Mouse (Mus musculus): ENCODE measurements around the gene Fam209.
A peak's percentile ranks its signal among the peaks of the same experiment; 100 is the strongest.

Fam209 gene

DNA sequence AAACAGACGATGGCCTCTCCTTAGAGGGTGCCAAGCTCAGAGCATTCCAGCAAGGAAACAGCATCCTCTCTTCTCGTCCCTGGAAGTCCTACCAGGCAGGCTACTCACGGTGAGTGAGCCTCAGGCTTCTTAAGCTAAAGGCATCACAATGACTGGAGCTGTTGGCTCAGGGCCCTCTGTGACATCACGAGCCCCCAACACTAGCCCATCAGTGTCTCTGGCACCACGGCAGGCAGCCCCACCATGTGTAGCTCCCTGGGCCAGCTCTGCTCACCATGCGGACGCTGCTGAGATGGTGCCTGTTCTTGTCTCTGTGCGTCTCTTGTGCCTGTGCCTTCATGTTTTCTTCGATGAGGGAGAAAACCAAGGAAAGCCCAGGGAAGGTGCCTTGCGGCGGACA is at the start of gene Fam209:
Gene Fam209, plus strand, starts transcription at position 203 of the 400 bp plus-strand sequence.
- DNase-seq (ENCODE audit: low read depth, low spot score), result no peak

DNA sequence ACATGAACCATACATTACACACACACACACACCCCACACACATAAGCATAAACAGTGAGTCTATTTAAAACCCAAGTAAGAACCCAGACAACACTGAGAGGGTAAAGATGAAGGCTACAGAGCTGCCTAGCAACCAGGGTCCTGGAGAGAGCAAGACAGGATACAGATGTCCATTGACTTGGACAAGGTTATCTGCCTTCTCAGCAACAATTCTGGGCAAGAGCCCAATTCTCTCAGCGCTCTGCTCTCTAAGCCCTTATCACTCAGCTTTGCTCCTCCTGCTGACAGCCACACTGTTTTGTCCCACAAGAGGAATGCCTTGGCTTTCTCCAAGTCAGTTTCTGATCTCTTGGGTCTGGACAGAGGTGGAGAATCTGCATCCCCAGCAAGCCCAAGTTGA is 41.7 kb upstream of the Fam209 start:
- peak; percentile 37 for DNase-seq (ENCODE audit: low read depth, low spot score)

DNA sequence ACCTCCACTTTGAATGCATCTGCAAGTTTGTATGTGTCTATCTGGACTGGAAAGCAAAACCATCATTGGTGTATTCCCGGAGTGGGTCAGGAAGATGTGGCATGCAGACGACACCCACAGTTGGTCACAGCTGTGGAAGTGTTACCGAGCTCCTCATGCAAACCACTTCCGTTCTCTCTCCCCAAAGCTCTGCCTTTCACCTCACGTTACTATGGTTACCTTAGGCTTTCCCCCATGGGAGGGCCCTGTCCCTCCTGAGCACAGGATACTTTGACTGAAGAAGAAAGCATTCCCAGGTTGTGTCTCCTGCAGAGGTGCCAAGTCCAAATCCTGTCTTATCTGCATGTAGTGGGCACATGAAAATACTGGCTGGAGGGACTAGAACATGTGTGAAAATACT is 38.6 kb upstream of the Fam209 start:
- no peak for DNase-seq (ENCODE audit: low read depth, low spot score)

DNA sequence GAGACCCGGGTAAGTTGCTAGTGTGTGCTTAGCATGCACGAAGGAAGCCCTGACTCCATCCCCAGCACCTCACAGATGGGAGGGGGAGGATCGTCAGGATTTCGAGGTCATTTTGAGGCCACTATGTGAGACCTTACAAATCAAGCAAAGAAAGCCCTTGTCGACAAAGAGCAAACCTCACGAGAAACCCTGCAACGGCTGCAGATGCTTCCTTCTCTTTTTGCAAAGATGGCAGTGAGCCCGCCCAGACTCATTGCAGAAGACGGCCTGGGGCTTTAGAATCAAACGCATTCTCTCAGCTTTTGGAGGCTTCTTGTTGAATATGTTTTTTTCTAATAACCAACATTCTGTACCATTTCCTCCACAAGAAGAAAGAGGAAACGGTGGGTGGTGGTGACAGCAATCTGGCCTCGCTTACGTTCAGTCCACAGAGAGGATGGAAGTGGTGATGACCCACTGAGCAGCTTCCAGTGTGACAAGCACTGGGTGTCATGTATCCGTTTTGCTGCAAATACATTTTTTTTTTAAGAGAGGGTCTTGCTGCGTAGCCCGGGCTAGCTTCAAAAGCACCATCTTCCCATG is 34.9 kb upstream of the Fam209 start:
- DNase-seq (ENCODE audit: low read depth, low spot score), result no peak

DNA sequence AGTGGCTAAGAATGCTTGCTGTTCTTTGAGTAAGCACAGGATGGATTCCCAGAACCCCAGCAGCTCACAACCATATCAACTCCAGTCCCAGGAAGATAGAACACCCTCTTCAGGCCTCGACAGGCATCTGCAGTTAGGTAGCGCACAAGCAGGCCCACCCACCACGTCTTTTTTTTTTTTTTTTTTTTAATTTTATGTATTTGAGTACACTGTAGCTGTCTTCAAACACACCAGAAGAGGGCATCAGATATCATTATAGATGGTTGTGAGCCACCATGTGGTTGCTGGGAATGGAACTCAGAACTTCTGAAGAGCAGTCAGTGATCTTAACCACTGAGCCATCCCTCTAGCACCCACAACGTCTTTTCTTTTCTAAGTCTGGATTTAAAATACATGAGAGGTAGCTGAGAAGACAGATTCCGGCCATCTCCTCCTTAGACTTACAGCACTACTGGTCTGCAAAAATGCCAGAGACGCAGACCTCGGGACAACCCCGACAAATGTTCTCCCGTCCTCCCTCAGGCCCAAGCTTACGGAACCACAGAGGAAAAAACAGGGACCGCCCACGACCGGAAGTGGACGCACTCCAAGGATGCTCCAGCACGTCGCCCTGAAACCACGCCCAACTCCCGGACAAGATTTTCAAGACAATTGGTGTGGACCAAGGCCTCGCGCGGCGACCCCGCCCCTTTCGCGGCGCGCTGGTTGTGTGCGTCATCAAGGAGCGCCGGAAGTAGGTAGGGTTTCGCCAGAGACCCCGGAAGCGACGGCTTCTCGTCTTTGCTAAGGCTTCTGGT is 32.3 kb upstream of the Fam209 start, which contains the start of gene Rtf2:
Gene Rtf2, plus strand, starts transcription at position 714 of the 797 bp plus-strand sequence.
- DNase-seq (ENCODE audit: low read depth, low spot score), result peak; percentile 100

DNA sequence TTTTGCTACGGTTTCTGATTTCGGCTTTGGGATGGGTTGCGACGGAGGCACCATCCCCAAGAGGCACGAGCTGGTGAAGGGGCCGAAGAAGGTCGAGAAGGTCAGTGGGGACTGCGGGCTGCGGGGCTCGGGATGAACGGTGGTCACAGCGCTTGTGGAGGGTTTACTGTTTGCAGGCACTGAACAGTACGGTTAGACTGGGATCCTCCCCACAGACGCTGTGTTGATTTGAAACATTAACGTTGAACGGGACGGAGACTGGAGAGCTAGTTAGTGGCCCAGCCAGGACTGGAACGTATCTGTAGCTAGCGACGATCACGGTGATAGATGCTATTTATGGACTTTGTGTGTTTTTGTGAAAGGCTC is 31.7 kb upstream of the Fam209 start:
- DNase-seq (ENCODE audit: low read depth, low spot score), result no peak

DNA sequence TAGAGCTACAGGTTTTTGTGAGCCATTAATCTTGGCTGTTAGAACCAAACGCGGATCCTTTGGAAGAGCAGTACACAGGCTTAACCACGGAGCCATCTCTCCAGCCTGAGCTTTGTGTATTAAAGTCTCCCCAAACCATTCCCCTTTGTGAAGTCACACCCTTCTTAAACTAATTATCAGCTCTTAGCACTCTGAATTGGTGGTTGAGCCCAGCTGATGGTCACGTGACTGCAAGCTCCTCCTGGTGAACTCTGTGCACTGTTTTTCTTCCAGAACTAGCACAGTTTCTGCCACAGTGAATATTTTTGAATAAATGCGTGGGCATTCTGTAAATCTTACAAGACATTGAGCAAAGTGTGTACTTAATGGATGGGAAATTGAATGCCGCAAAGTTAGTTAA is 31.1 kb upstream of the Fam209 start:
- peak; percentile 8 for DNase-seq (ENCODE audit: low read depth, low spot score)

DNA sequence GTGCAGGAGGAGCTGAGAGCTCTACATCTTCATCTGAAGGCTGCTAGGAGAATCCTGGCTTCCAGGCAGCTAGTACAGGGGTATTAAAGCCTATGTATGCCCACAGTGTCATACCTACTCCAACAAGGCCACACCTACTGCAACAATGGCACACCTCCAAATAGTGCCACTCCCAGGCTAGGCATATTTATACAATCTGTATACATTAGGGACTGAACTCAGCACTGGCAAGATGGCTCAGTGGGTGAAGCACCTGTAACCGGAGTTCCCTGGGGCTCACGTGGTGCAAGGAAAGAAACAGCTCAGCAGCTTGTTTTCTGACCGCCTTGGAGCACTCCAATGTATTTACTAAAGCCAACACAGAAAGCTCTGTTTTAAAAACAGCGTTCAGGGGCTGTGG is 26.7 kb upstream of the Fam209 start:
- no peak for DNase-seq (ENCODE audit: low read depth, low spot score)

DNA sequence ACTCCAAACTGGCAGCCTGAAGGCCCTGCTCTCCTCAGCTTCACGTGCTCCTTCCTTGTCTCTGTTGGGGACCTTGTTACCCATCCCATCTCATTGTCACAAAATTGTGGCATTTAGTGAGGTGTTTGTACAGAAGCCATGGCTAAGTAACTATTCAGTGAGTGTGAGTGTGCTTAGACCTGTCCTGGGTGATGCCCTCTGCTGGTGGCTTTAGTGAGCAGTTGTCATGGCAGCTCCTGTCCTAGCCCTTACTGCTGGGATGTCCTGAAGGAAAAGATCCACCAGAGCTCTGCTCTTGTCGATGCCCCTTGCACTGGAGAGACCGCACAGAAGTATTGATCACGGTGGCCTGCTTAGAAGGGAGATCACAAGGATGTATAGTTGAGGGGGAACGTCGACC is 25.0 kb upstream of the Fam209 start:
- DNase-seq (ENCODE audit: low read depth, low spot score), result peak; percentile 32

DNA sequence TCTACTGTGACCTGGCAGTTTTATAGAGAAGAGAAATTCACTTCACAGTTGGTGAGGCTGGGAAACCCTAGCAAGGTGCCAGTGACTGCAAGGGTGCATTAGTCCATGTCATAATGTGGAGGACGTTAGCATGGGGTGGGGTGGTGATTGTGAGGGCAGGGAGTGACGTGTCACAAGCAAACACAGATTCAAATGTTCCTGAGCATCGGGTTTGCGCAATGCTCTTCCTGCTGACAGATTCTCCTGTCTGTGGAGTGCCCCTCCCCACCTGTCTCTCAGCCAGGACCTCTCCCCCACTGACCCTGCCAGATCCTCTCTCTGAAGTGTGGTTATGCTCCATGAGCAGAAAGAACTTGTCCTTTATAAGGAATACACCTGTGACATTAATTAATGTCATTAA is 24.0 kb upstream of the Fam209 start:
- DNase-seq (ENCODE audit: low read depth, low spot score), result no peak

DNA sequence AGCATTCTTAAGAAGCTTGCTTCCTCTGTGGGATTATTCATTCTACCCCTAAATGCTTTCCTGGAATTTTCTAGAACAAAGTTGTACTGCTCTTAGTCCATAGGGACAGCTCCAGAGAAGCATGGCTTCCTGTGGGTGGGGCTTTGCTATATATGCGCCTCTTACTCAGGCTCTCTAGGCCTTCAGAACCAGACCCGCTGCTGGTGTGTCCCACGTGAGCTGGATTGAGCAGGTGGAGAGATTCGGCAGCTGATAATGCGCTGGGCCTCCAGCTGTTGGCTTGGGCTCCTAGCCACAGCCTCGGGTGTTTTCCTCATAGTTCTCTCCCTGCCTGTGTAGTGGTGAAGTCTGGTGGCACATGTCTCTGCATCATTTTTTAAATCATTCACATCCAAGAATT is 21.7 kb upstream of the Fam209 start:
- DNase-seq (ENCODE audit: low read depth, low spot score), result no peak

DNA sequence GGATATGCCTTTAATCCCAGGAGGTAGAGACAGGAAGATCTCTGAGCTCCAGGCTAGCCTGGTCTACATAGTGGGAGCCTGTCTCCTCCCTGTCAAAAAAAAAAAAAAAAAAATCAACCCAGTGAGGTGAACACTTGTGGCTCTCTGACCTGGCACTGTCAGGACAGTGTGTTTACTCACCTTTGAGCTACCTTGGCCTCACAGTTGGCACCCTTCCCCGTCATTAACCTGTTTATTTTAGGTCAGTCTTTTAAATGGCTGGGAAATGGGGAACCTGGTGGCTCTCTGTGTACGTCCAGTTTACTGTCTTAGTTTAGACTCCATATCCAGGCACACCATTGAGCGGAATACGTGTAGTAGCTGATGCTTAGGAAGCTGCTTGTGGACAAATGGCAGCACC is 20.3 kb upstream of the Fam209 start:
- DNase-seq (ENCODE audit: low read depth, low spot score), result no peak

DNA sequence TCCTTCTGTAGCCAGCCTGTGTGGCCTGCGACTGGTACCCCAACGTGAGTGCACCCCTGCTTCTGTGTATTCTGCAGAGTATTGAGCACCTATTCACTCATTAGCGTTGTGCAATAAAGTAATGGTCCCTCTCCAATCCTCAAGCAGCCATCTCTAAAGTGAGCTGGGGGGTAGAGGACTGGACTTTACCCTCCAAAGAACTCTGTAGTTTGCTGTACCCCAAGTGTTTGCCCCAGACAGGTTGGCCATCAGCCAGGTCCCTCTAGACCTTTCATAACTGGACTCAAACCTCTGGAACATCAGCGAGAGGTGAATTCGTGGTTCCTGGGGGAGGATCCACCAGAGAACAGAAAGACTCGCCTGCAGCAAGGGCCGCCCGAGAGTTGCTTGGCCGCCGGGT is 19.9 kb upstream of the Fam209 start:
- DNase-seq (ENCODE audit: low read depth, low spot score), result no peak

DNA sequence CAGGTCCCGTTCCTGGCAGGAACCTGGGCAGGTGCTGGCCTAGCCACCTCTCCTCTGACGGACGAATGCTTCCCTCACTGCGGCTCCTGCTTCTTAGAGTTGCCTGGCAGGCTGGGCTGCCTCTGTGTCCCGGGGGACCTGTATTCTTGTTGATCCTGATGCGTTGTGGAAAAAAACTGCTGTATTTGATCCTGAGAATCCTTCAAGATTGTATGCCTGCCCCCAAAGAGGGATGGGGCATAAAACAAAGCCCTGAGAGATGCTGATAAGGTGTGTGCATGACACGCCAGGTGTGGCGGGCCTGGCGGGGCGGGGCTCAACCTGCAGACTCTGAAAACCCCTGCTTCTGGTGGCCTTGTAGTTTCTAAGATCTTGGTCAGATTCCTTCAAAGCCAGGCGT is 13.8 kb upstream of the Fam209 start, which contains the start of gene Gcnt7:
Gene Gcnt7, minus strand, starts transcription at position 101 of the 400 bp plus-strand sequence.
- no peak for DNase-seq (ENCODE audit: low read depth, low spot score)

DNA sequence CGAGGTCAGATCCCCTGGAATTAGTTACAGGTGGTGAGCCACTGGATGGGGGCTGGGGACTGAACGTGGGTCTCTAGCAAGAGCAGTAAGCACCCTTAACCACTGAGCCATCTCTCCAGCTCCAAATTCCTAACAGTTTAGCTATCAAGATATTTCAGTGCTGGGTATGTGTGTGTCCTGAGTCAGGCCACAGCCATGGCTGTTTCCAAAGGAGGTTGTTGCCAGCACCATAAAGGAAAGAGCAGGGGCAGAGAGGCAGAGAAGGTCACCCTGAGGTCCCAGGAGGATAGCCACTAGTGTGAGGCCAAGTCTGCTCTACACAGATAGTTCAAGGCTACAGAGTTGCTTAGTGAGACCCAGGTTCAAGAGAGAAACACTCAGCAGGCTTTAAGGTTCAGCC is 11.7 kb upstream of the Fam209 start:
- no peak for DNase-seq (ENCODE audit: low read depth, low spot score)

DNA sequence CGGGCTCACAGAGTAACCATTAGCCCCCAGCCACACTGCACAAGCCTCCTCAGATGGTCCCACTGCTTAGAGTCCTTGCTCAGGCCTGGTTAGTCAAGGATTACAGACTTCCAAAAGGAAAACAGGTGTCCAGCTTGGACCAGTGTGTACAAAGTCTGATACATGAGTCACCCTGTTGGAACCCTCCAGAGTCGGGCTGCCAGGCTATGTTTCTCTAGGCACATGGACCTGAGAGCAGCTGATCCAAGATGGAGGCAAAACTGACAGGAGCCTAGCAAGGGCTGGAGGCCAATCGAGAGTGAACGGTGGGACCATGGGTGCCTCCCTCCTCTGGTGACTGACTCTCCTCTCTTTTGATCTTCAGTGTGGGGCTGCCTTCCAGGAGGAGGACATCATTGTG is 9.5 kb upstream of the Fam209 start:
- DNase-seq (ENCODE audit: low read depth, low spot score), result no peak

DNA sequence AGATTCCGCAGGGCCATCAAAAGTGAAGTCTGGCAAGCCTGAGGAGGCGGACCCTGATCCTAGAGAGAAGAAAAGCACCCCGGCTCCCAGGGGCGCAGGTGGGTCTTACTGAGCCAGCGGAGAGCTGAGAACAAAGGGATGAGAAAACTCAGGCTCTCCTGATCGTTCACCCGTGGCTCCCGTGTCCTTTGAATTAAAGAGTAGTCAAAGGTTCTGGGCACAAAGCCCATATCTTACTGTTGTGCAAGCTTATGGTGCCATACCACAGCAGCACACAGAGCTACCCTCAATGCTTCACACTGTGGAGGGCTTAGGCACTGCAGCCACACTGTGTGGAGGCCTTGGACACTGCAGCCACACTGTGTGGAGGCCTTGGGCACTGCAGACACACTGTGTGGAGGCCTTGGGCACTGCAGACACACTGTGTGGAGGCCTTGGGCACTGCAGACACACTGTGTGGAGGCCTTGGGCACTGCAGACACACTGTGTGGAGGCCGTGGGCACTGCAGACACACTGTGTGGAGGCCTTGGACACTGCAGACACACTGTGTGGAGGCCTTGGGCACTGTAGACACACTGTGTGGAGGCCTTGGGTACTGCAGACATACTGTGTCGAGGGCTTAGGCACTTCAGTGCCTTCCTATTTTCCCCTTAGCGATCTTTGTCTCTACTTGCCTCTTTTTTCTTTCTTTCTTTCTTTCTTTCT is 5.7 kb upstream of the Fam209 start:
- no peak for DNase-seq (ENCODE audit: low read depth, low spot score)

DNA sequence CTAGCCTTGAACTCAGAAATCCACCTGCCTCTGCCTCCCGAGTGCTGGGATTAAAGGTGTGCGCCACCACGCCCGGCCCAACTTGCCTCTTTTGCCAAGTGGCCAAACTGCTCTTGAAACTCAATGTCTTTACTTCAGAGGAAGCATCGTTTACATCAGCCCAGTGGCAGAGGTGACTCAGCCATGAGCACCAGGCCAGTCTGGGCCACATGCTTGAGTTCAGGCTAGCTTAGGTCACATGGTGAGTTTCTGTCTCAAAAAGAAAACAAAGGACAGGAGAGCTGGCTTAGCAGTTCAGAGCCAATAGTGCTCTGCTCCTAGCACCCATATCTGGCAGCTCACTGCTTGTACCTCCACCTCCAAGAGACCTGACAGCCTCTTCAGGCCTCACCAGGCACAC is 5.1 kb upstream of the Fam209 start:
- no peak for DNase-seq (ENCODE audit: low read depth, low spot score)

DNA sequence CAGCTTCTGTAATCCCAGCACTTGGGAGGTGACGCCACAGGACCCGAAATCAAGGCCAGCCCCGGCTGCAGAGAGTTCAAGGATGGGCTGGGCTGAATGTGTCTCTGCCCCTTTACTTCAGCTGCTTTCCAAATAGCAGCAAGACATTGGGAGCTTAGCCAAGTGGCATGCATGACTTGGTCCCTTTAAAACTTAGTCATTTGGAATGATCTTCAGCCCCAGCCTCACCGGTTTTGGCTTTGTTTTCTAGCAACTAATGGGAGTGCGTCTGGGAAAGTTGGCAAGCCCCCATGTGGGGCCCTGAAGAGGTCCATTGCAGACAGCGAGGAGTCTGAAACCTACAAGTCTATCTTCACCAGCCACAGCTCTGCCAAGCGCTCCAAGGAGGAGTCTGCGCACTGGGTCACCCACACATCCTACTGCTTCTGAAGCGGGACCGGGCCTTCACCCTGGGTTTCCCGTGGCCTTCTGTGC is 3.9 kb upstream of the Fam209 start:
- no peak for DNase-seq (ENCODE audit: low read depth, low spot score)

DNA sequence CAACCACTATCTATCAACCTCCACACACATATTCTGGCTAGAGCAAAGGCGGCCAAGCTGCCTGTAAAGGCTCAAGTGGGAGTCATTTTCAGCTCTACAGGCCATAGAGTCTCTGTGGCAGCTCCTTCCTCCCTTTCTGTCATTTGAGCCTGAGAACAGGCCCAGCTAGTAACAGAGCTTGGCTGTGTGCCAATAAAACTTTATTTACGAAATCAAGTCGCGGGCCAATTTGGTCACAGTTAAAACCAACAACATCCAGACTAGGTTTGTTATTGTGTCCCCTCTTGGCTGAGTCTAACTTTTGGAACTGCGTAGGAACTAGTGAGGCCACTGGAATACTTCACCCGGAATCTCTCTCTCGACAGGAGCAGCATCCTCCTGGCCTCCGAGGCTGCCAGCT is 1.3 kb downstream of the Fam209 start:
- DNase-seq (ENCODE audit: low read depth, low spot score), result no peak

DNA sequence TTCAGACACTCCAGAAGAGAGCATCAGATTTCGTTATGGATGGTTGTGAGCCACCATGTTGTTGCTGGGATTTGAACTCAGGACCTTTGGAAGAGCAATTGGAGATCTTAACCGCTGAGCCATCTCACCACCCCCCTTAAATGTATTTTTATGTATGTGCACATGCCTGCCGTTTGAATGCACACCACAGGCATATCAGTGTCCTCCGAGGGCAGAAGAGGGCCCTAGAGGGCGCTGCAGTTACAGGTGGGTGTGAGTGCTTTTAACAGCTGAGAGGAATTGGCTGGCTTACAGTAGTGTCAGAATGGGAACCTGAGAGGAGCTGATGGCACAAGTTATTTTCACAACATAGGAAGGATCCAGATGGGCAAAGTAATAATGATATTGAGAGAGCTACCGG is 2.6 kb downstream of the Fam209 start:
- DNase-seq (ENCODE audit: low read depth, low spot score), result peak; percentile 36

DNA sequence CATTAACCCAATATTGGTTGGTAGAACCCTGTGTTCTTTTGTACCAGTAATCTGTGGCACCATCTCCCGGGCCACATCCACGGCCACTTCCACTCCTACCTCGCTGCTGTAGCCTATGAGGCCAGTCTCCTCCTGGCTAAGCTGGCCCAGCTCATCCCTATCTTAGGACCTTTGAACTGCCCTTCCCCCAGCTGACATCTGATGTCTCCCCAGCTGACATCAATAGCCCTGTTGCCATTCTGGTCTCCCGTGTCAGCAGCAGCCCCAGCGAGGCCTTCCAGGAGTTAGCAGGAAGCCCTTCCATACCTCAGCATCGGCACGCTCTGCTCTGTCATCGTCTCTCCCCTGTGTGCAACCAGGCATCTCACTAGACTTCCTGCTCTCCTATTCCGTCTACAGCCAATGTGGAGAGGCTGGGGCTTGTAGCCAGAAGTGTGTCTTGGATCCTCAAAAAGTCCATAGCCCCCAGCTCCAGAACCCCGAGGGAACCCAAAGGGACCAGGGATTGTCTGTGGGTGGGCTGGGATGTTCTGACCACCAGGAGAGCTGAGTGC is 4.5 kb downstream of the Fam209 start:
- no peak for DNase-seq (ENCODE audit: low read depth, low spot score)
